Mouse (Mus musculus) stomach, postnatal 0 days (tissue): ENCODE measurements at regions not wholly inside any gene's neighbourhood (a gene's known extent, or its start where the extent isn't known, plus 50 kb on each side); places are given as distances from the start of the nearest gene placed in this dataset.

Experiments used
- ATAC-seq: fragments of 200-750 bp; cut with Nextera tagmentation; 2 replicates; pipeline ENCODE4 v1.8.0; 2017; ENCODE audit not compliant: low FRiP score, low TSS enrichment
- DNase-seq: peaks from one replicate; pipeline ENCODE4 v3.0.0-alpha.2; 2016; ENCODE audit warnings: low spot score
- H3K27ac ChIP-seq: fragments of 300-500 bp; sonication (generic); replicated peaks from 2 replicates; pipeline ENCODE4 v1.5.1; 2014; ENCODE audit warnings: mild to moderate bottlenecking, control low read depth
- H3K27me3 ChIP-seq: fragments of 300-500 bp; sonication (generic); 2 replicates; pipeline ENCODE4 v1.6.1; 2014; ENCODE audit warnings: low read length; ENCODE audit not compliant: control insufficient read depth, insufficient read depth
- H3K36me3 ChIP-seq: fragments of 300-500 bp; sonication (generic); 2 replicates; pipeline ENCODE4 v1.6.1; 2014; ENCODE audit warnings: low read length, mixed read lengths; ENCODE audit not compliant: control insufficient read depth, insufficient read depth
- H3K4me1 ChIP-seq: fragments of 300-500 bp; sonication (generic); replicated peaks from 2 replicates; pipeline ENCODE4 v1.6.1; 2014; ENCODE audit warnings: antibody characterized with exemption; ENCODE audit not compliant: control insufficient read depth, insufficient read depth
- H3K4me2 ChIP-seq: fragments of 300-500 bp; sonication (generic); replicated peaks from 2 replicates; pipeline ENCODE4 v1.6.1; 2014; ENCODE audit warnings: low read depth, mild to moderate bottlenecking, control low read depth, moderate library complexity
- H3K4me3 ChIP-seq: fragments of 300-500 bp; sonication (generic); 2 replicates; pipeline ENCODE4 v1.5.1; 2014; ENCODE audit warnings: low read depth, low read length, control low read depth
- H3K9ac ChIP-seq: fragments of 300-500 bp; sonication (generic); 2 replicates; pipeline ENCODE4 v1.6.1; 2014; ENCODE audit warnings: mild to moderate bottlenecking, low read length, control low read depth, mixed read lengths
- H3K9me3 ChIP-seq: fragments of 300-500 bp; sonication (generic); 2 replicates; pipeline ENCODE4 v1.6.1; 2016; ENCODE audit warnings: low read length; ENCODE audit not compliant: control insufficient read depth
- CTCF ChIP-seq: IDR thresholded peaks from 2 replicates; pipeline ENCODE4 v1.5.1; 2016; ENCODE audit warnings: antibody characterized with exemption, low read depth, mild to moderate bottlenecking, moderate library complexity
- EP300 ChIP-seq: optimal IDR thresholded peaks from 2 replicates; pipeline ENCODE3; 2016; ENCODE audit warnings: antibody characterized with exemption
- WGBS: fragments of 180-500 bp; shearing (Covaris S2); extraction: QIAGEN DNeasy Blood & Tissue Kit; methylation state at CpG from one replicate; pipeline ENCODE4 v1.1.7; 2014; 5-methylcytosine and 5-hydroxymethylcytosine counted together

- no peak for TF ChIP-seq EP300
- TF ChIP-seq CTCF = no peak
- WGBS = 35% methylated on average over 1 of the region's 1 CpGs
- Histone ChIP-seq H3K36me3 (no peaks in the 10 kb centered on the region), H3K4me3 (no peak overlapping the region), H3K4me2 (no peak overlapping the region), H3K27me3 (no peaks in the 10 kb centered on the region), H3K9me3 (no peaks in the 10 kb centered on the region), H3K27ac (no peak overlapping the region), H3K9ac (no peak overlapping the region), H3K4me1 (no peaks in the 10 kb centered on the region)
- no peak for DNase-seq
- ATAC-seq = no peak
Measured at GRCm38 (mm10) chr15:53006844-53007243, 877.9 kb upstream of the Gm7489 start.

- Histone ChIP-seq H3K27ac (no peak overlapping the region), H3K4me2 (no peak overlapping the region), H3K9me3 (no peaks in the 10 kb centered on the region), H3K27me3 (no peaks in the 10 kb centered on the region), H3K9ac (no peak overlapping the region), H3K4me1 (no peaks in the 10 kb centered on the region), H3K4me3 (no peak overlapping the region), H3K36me3 (no peaks in the 10 kb centered on the region)
- WGBS = 77% methylated on average over 3 of the region's 3 CpGs
- DNase-seq (no peak), ATAC-seq (no peak)
- TF ChIP-seq EP300 = no peak
- no peak for TF ChIP-seq CTCF
Measured at GRCm38 (mm10) chr15:53009337-53009736, 875.4 kb upstream of the Gm7489 start.
